Mouse (Mus musculus): ENCODE data around the gene Aak1.
"Not testable (repeated sequence)": the region's sequence is repeated elsewhere in the genome, so short reads cannot be mapped to it uniquely, and the experiment has no call there.

GRCm38 (mm10) chr6:86878656-86879055, 29.3 kb downstream of the Aak1 start:
- TF ChIP-seq POLR2A (IDR thresholded peaks at IDR 0.05; ENCODE audit: insufficient read length, low read depth); MAX (IDR thresholded peaks at IDR 0.05; ENCODE audit: low read depth); POLR2AphosphoS2 (IDR thresholded peaks at IDR 0.05; ENCODE audit: insufficient read length, low read depth); CEBPB (IDR thresholded peaks at IDR 0.05; ENCODE audit: insufficient read depth, poor library complexity, severe bottlenecking); USF1 (IDR thresholded peaks at IDR 0.05; ENCODE audit: low read depth); MYOG (IDR thresholded peaks at IDR 0.05; ENCODE audit: control insufficient read depth in 1 of 3, insufficient read depth in 1 of 3, insufficient read length in 2 of 3, low read depth in 2 of 3); E2F4 (IDR thresholded peaks at IDR 0.05; ENCODE audit: insufficient read depth); MYOD1 (IDR thresholded peaks at IDR 0.05; ENCODE audit: control insufficient read depth in 1 of 3, insufficient read length in 2 of 3, low read depth in 2 of 3); REST (IDR thresholded peaks at IDR 0.05; ENCODE audit: insufficient read depth, insufficient read length); TCF12 (IDR thresholded peaks at IDR 0.05; ENCODE audit: insufficient read depth, poor library complexity, severe bottlenecking); SRF (IDR thresholded peaks at IDR 0.05; ENCODE audit: control insufficient read depth, insufficient read length, low read depth); TCF3 (IDR thresholded peaks at IDR 0.05; ENCODE audit: insufficient read length, low read depth): not testable (repeated sequence)
